Mouse (Mus musculus) hindbrain, embryonic 14.5 days (tissue): ENCODE results near the gene Slc39a2. TPM values are rescaled to one million over a fixed set of nuclear protein-coding genes. Genes with fewer than 3 reads are reported as not detected.
"Not testable (repeated sequence)": the region's sequence is repeated elsewhere in the genome, so short reads cannot be mapped to it uniquely, and the experiment has no call there.

ENCODE experiments used
- ATAC-seq: fragments of 200-750 bp; cut with Nextera tagmentation; 2 replicates; pipeline ENCODE4 v1.8.0; 2017; ENCODE audit warnings: moderate number of reproducible peaks, mild to moderate bottlenecking, moderate TSS enrichment, moderate library complexity; ENCODE audit not compliant: low FRiP score
- DNase-seq: peaks from one replicate; pipeline ENCODE4 v3.0.0-alpha.2; 2015; ENCODE audit warnings: low spot score
- H3K27ac ChIP-seq: fragments of 300-500 bp; sonication (generic); 2 replicates; pipeline ENCODE4 v1.5.1; 2014; ENCODE audit warnings: mild to moderate bottlenecking, moderate library complexity
- H3K27me3 ChIP-seq: fragments of 300-500 bp; sonication (generic); 2 replicates; pipeline ENCODE4 v1.6.1; 2014; ENCODE audit warnings: mild to moderate bottlenecking, low read length, mixed read lengths; ENCODE audit not compliant: control insufficient read depth, insufficient read depth
- H3K36me3 ChIP-seq: fragments of 300-500 bp; sonication (generic); replicated peaks from 2 replicates; pipeline ENCODE4 v1.6.1; 2014; ENCODE audit not compliant: control insufficient read depth, insufficient read depth
- H3K4me1 ChIP-seq: fragments of 300-500 bp; sonication (generic); replicated peaks from 2 replicates; pipeline ENCODE4 v1.6.1; 2014; ENCODE audit warnings: antibody characterized with exemption, low read length, mixed read lengths; ENCODE audit not compliant: control insufficient read depth, insufficient read depth
- H3K4me2 ChIP-seq: fragments of 300-500 bp; sonication (generic); replicated peaks from 2 replicates; pipeline ENCODE4 v1.6.1; 2014; ENCODE audit warnings: mild to moderate bottlenecking, moderate library complexity
- H3K4me3 ChIP-seq: fragments of 300-500 bp; sonication (generic); replicated peaks from 2 replicates; pipeline ENCODE4 v1.5.1; 2014; ENCODE audit warnings: mild to moderate bottlenecking, low read length
- H3K9ac ChIP-seq: fragments of 300-500 bp; sonication (generic); 2 replicates; pipeline ENCODE4 v1.6.1; 2014
- H3K9me3 ChIP-seq: fragments of 300-500 bp; sonication (generic); 2 replicates; pipeline ENCODE4 v1.6.1; 2016; ENCODE audit warnings: low read length; ENCODE audit not compliant: control insufficient read depth
- WGBS: fragments of 180-500 bp; shearing (Covaris S2); extraction: QIAGEN DNeasy Blood & Tissue Kit; methylation state at CpG from one replicate; pipeline ENCODE4 v1.1.7; 2014; 5-methylcytosine and 5-hydroxymethylcytosine counted together
- polyA plus RNA-seq: library from polyadenylated mRNA; unstranded; fragments of >200 nt; fragmentation: Nextera tagmentation; extraction: Ambion mirVana; gene quantifications from 2 replicates; pipeline ENCODE4 v1.2.1, GENCODE M21; 2014

Slc39a2 gene
- polyA plus RNA-seq, 1 experiment from 2014 or later: 1.5 TPM

GRCm38 (mm10) chr14:51922910-51923309 is 30.2 kb downstream of the Slc39a2 start:
- Histone ChIP-seq H3K9ac (no peak overlapping the region), H3K27me3 (no peaks in the 10 kb centered on the region), H3K4me2 (no peak overlapping the region), H3K9me3 (no peaks in the 10 kb centered on the region), H3K4me1 (no peaks in the 10 kb centered on the region), H3K4me3 (no peak overlapping the region), H3K36me3 (no peaks in the 10 kb centered on the region), H3K27ac (no peak overlapping the region)
- WGBS: 92% methylated on average over 2 of the region's 2 CpGs
- ATAC-seq: no peak
- DNase-seq: no peak

GRCm38 (mm10) chr14:51923492-51923891 is 30.8 kb downstream of the Slc39a2 start:
- no peaks in the 10 kb centered on the region for H3K4me1 ChIP-seq
- H3K27ac ChIP-seq: no peak overlapping the region
- no peak overlapping the region for H3K9ac ChIP-seq
- no peak overlapping the region for H3K4me3 ChIP-seq
- H3K36me3 ChIP-seq: no peaks in the 10 kb centered on the region
- H3K9me3 ChIP-seq: no peaks in the 10 kb centered on the region
- DNase-seq (no peak), ATAC-seq (no peak)
- WGBS: 87% methylated on average over 4 of the region's 4 CpGs
- H3K4me2 ChIP-seq: no peak overlapping the region
- no peaks in the 10 kb centered on the region for H3K27me3 ChIP-seq

DNA sequence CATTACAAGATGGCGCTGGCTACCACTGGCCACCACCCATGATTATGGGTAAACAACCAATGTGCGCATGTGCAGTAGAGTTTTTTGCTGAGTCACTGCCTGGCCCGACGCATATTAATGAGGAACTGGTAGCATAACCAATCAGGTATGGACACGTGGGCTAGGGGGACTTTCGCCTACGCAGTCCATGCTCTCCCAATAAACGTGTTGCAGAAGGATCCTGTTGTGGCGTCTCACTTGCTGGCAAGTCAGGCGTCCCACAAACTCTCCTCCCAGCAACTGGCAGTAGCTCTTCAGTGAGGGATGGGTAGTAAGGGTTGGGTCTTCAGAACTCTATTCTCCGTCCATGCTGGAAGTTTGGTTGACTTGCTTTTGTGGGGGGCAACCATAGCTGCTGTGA is 34.2 kb downstream of the Slc39a2 start:
- H3K4me3 ChIP-seq, H3K27ac ChIP-seq, ATAC-seq, H3K9ac ChIP-seq, H3K4me2 ChIP-seq, DNase-seq, H3K4me1 ChIP-seq, H3K36me3 ChIP-seq, H3K9me3 ChIP-seq, H3K27me3 ChIP-seq: not testable (repeated sequence)
- 97% methylated on average over 11 of the region's 11 CpGs for WGBS

DNA sequence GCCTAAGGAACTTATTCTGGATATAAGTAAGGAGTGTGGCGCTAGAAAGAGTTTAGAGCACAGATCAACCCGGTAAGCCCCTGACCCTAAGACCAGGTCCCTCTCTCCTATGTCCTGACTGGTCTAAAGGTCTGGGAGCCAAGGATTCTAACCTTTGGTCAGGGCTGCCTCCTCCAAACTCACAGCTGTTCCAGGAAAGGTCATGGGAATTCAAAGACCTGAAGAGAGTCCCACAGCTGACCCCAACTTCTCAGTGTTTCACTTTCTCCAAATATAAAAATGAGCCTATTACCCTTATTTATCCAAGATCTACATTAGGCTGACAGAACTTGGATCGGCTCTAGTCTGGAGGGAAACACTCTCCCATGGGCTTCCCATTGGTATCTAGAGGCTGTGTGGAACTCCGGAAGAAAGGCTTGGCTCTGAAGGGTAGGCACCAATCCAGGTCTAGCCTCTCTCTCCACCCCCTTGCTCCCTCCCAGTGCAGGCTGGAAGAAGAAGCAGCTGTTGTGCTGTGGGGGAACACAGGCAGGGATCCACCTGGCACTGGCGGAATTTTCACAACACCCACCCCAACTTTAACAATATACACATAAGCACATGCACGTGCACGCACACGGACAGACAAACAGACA is 36.7 kb downstream of the Slc39a2 start:
- Histone ChIP-seq H3K4me2 (no peak overlapping the region), H3K27ac (no peak overlapping the region)
- no peak for ATAC-seq

GRCm38 (mm10) chr14:51929968-51930367 is 37.3 kb downstream of the Slc39a2 start:
- ATAC-seq: no peak

More for the DNA sequence above, 36.7 kb downstream of the Slc39a2 start:
- Histone ChIP-seq H3K36me3 (no peaks in the 10 kb centered on the region), H3K4me3 (no peak overlapping the region), H3K9me3 (no peaks in the 10 kb centered on the region), H3K27me3 (no peaks in the 10 kb centered on the region), H3K4me1 (no peaks in the 10 kb centered on the region), H3K9ac (no peak overlapping the region)
- DNase-seq: no peak
- WGBS: 75% methylated on average over 8 of the region's 8 CpGs

GRCm38 (mm10) chr14:51930824-51931223 is 38.1 kb downstream of the Slc39a2 start:
- DNase-seq (peak; percentile 72), ATAC-seq (peak; percentile 75; the same call in 1 of the 2 replicates)
- H3K36me3 ChIP-seq: no peaks in the 10 kb centered on the region
- no peaks in the 10 kb centered on the region for H3K4me1 ChIP-seq
- no peak overlapping the region for H3K9ac ChIP-seq
- H3K27me3 ChIP-seq: no peaks in the 10 kb centered on the region
- no peak overlapping the region for H3K4me2 ChIP-seq
- H3K27ac ChIP-seq: no peak overlapping the region
- H3K9me3 ChIP-seq: no peaks in the 10 kb centered on the region
- no peak overlapping the region for H3K4me3 ChIP-seq
- 35% methylated on average over 5 of the region's 5 CpGs for WGBS

More at GRCm38 (mm10) chr14:51929968-51930367, 37.3 kb downstream of the Slc39a2 start:
- H3K9me3 ChIP-seq: no peaks in the 10 kb centered on the region
- no peak for DNase-seq
- no peak overlapping the region for H3K4me3 ChIP-seq
- no peaks in the 10 kb centered on the region for H3K4me1 ChIP-seq
- H3K4me2 ChIP-seq: no peak overlapping the region
- WGBS: 71% methylated on average over 9 of the region's 9 CpGs
- H3K27ac ChIP-seq: no peak overlapping the region
- H3K9ac ChIP-seq: no peak overlapping the region
- no peaks in the 10 kb centered on the region for H3K36me3 ChIP-seq
- H3K27me3 ChIP-seq: no peaks in the 10 kb centered on the region

DNA sequence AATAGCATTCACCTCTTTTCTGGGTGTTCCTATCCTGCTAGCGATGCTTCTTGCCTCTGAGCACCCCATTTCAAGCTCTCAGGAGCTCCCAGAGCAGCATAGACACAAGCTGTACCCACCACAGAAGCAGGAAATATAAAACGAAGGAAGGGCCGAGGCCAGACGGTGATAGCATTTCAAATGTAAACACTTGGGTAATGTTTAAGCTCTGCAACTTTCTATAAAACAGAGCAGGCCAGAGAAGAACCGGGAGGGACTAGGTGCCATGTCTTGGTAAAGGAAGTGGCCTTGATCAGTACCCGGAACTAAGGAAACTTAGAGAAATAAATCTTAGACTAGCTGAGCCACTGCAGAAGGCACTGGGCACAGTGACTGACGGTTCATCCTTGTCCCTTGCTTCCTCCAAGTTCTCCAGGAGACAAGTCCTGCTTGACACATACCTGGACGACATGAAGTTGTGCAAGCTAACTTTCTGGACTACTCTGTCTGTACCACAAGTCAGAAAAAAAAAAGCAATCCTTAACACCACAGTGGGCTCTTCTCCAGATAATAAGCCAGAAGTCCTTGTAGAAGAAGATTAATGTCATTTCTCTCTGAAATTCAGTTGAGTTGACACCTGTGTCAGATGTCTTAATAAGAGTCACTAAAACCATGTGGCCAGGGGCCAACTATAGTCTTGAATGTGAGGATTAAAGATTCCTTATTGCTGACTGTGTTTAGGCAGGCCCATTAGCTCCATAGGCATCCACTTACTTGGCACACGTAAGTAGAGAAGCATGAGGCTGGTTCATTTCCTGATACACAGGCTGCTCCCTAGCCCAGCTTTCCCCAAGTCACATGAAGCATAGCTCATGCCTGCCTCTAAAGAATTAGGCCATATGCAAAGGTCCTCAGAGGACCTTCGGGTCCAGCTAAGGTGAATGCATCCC is 39.7 kb downstream of the Slc39a2 start:
- H3K9me3 ChIP-seq: no peaks in the 10 kb centered on the region
- H3K4me1 ChIP-seq: no peaks in the 10 kb centered on the region
- H3K36me3 ChIP-seq: no peaks in the 10 kb centered on the region
- no peak overlapping the region for H3K9ac ChIP-seq
- no peak overlapping the region for H3K4me2 ChIP-seq
- H3K4me3 ChIP-seq: no peak overlapping the region
- no peak overlapping the region for H3K27ac ChIP-seq
- DNase-seq: no peak
- no peak for ATAC-seq
- WGBS: 84% methylated on average over 10 of the region's 10 CpGs
- no peaks in the 10 kb centered on the region for H3K27me3 ChIP-seq

DNA sequence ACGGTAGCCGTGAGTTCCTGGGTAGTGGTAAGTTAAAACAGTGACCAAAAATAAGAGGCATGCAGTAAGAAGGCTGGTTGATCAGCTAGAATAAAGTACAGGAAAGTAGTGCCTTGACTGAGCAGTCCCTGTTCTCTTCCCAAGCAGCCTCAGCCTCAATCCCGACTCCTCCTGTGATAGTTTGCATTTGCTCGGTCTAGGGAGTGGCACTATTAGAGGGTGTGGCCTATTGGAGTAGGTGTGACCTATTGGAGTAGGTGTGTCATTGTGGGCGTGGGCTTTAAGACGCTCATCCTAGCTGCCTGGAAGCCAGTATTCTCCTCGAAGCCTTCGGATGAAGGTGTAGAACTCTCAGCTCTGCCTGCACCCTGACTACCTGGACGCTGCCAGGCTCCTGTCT is 46.3 kb downstream of the Slc39a2 start:
- Histone ChIP-seq H3K27me3 (no peaks in the 10 kb centered on the region), H3K36me3 (no peaks in the 10 kb centered on the region), H3K4me1 (no peaks in the 10 kb centered on the region), H3K9ac (no peak overlapping the region), H3K4me3 (no peak overlapping the region), H3K4me2 (no peak overlapping the region), H3K9me3 (no peaks in the 10 kb centered on the region), H3K27ac (no peak overlapping the region)
- ATAC-seq: no peak
- 90% methylated on average over 9 of the region's 9 CpGs for WGBS
- no peak for DNase-seq

DNA sequence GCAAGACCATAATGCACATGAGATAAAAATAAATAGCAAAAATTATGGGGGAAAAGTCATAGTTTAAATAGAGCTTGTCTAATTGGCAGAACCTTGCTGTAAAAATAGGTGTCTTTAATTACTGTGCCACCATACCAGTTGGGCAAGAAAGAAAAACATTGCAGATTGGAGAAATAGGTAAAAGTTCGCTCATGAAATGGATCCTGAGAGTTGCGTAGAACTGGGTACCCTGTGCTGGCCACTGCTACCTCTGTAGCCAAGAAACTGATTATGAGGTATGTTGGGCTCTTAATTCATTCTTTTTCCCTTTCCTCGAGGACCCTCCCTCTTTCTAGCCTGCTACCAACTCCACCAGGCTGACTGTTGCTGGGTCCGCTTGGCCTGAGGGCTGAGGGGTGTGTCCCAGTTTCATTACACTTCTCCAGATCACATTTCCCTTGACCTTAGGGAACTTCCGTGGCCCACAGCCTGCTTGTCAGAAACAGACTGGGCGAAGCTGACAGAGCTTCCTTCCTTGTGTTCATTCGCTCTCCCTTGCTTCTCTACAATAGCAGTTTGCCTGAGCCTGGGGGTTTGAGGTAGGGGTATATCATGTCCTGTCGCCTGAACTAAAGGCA is 48.4 kb downstream of the Slc39a2 start:
- Histone ChIP-seq H3K4me1 (no peaks in the 10 kb centered on the region), H3K27ac (no peak overlapping the region), H3K4me2 (no peak overlapping the region), H3K36me3 (no peaks in the 10 kb centered on the region), H3K27me3 (no peaks in the 10 kb centered on the region), H3K9ac (no peak overlapping the region), H3K4me3 (no peak overlapping the region), H3K9me3 (no peaks in the 10 kb centered on the region)
- ATAC-seq: no peak
- no peak for DNase-seq
- 41% methylated on average over 8 of the region's 8 CpGs for WGBS
